Mouse (Mus musculus): ENCODE measurements at regions not wholly inside any gene's neighbourhood (a gene's known extent, or its start where the extent isn't known, plus 50 kb on each side); places are given as distances from the start of the nearest gene placed in this dataset.

GRCm38 (mm10) chr17:22739173-22739572, 127.8 kb downstream of the Zfp945 start:
- no peak for TF ChIP-seq POLR2A (IDR thresholded peaks at IDR 0.05; ENCODE audit: extremely low read depth, insufficient read depth, low read length)
- no peak for TF ChIP-seq CTCF (IDR thresholded peaks at IDR 0.05; ENCODE audit: extremely low read depth, insufficient read depth, low read length)
